Mouse (Mus musculus) neural tube, embryonic 11.5 days (tissue): ENCODE data around the gene Tmco5. TPM values are rescaled to one million over a fixed set of nuclear protein-coding genes. Genes with fewer than 3 reads are reported as not detected.

Experiments used
- ATAC-seq: fragments of 200-750 bp; cut with Nextera tagmentation; 2 replicates; pipeline ENCODE4 v1.8.0; 2017; ENCODE audit warnings: moderate number of reproducible peaks, mild to moderate bottlenecking, moderate TSS enrichment, moderate library complexity; ENCODE audit not compliant: insufficient read depth, low FRiP score, low TSS enrichment
- DNase-seq: peaks from one replicate; pipeline ENCODE4 v3.0.0-alpha.2; 2015; ENCODE audit warnings: low spot score
- H3K27ac ChIP-seq: fragments of 300-500 bp; sonication (generic); 2 replicates; pipeline ENCODE4 v1.5.1; 2014; ENCODE audit warnings: low read depth, mild to moderate bottlenecking, low read length
- H3K27me3 ChIP-seq: fragments of 300-500 bp; sonication (generic); 2 replicates; pipeline ENCODE4 v1.6.1; 2014; ENCODE audit warnings: mild to moderate bottlenecking, low read length, mixed read lengths; ENCODE audit not compliant: control insufficient read depth, insufficient read depth
- H3K36me3 ChIP-seq: fragments of 300-500 bp; sonication (generic); 2 replicates; pipeline ENCODE4 v1.6.1; 2014; ENCODE audit warnings: mild to moderate bottlenecking, low read length, moderate library complexity, mixed read lengths; ENCODE audit not compliant: control insufficient read depth, insufficient read depth
- H3K4me1 ChIP-seq: fragments of 300-500 bp; sonication (generic); 2 replicates; pipeline ENCODE4 v1.6.1; 2014; ENCODE audit warnings: low read length, mixed read lengths; ENCODE audit not compliant: control insufficient read depth, insufficient read depth
- H3K4me2 ChIP-seq: fragments of 300-500 bp; sonication (generic); 2 replicates; pipeline ENCODE4 v1.6.1; 2014; ENCODE audit warnings: low read depth, mild to moderate bottlenecking, moderate library complexity
- H3K4me3 ChIP-seq: fragments of 300-500 bp; sonication (generic); 2 replicates; pipeline ENCODE4 v1.5.1; 2014; ENCODE audit warnings: low read depth, low read length
- H3K9ac ChIP-seq: fragments of 300-500 bp; sonication (generic); 2 replicates; pipeline ENCODE4 v1.6.1; 2014; ENCODE audit warnings: mild to moderate bottlenecking, low read length
- H3K9me3 ChIP-seq: fragments of 300-500 bp; sonication (generic); 2 replicates; pipeline ENCODE4 v1.6.1; 2016; ENCODE audit warnings: low read length; ENCODE audit not compliant: control insufficient read depth
- WGBS: fragments of 180-500 bp; shearing (Covaris S2); extraction: QIAGEN DNeasy Blood & Tissue Kit; methylation state at CpG from one replicate; pipeline ENCODE4 v1.1.7; 2014; 5-methylcytosine and 5-hydroxymethylcytosine counted together
- polyA plus RNA-seq: library from polyadenylated mRNA; unstranded; fragments of >200 nt; fragmentation: Nextera tagmentation; extraction: Ambion mirVana; gene quantifications from 2 replicates; pipeline ENCODE4 v1.2.1, GENCODE M21; 2014

Gene Tmco5
- polyA plus RNA-seq, 1 experiment from 2014 or later = not detected

GRCm38 (mm10) chr2:116934776-116935175, 56.3 kb downstream of the Tmco5 start:
- Histone ChIP-seq H3K9me3 (no peaks in the 10 kb centered on the region), H3K4me3 (no peak overlapping the region), H3K27me3 (no peaks in the 10 kb centered on the region), H3K27ac (no peak overlapping the region), H3K36me3 (no peaks in the 10 kb centered on the region), H3K9ac (no peak overlapping the region), H3K4me2 (no peak overlapping the region), H3K4me1 (no peaks in the 10 kb centered on the region)
- DNase-seq (no peak), ATAC-seq (no peak)

DNA sequence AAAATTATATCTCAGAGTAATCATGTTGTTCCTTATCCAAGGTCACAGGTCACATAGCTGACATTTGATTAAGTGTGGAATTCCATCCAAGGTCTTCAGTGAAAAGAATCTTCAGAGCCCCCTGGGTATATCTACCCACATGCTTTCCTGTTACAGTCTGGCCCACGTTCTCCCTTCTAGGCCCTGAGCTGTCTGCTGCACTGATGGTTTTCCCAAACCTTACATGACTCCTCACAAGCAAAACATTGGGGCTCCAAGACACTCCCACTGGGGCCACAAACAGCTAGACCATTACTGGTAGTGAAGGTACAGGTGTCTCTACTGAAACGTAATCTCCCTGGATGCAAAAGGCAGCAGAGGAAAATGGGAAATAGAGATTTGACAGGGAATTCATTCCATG, 57.9 kb downstream of the Tmco5 start:
- no peak overlapping the region for H3K9ac ChIP-seq
- DNase-seq (no peak), ATAC-seq (no peak)
- no peaks in the 10 kb centered on the region for H3K9me3 ChIP-seq
- no peaks in the 10 kb centered on the region for H3K4me1 ChIP-seq
- H3K36me3 ChIP-seq = no peaks in the 10 kb centered on the region
- H3K27me3 ChIP-seq = no peaks in the 10 kb centered on the region
- H3K27ac ChIP-seq = no peak overlapping the region
- WGBS = 57% methylated on average over 2 of the region's 2 CpGs
- no peak overlapping the region for H3K4me3 ChIP-seq
- no peak overlapping the region for H3K4me2 ChIP-seq

DNA sequence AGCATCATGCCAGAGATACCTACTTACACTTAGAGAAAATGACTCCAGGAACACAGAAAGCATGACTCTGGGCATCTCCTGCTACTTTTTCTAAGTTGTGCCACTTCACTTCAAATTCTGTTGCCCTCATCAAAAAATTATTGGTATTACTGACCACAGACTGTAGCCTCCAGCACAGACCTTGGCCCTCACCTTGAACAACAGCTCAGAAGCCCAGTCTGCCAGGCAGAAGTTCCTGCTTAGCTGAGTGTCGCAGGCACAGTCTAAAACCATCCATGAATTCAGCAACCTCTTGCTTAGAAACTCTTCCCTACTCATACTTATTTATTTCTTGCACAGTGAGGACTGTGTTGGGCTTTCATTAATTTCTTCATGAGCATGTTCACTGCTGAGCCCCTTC, 58.7 kb downstream of the Tmco5 start:
- no peak for DNase-seq
- Histone ChIP-seq H3K27ac (no peak overlapping the region), H3K9me3 (no peaks in the 10 kb centered on the region), H3K27me3 (no peaks in the 10 kb centered on the region), H3K9ac (no peak overlapping the region), H3K4me2 (no peak overlapping the region), H3K4me3 (no peak overlapping the region), H3K4me1 (no peaks in the 10 kb centered on the region), H3K36me3 (no peaks in the 10 kb centered on the region)
- WGBS = 92% methylated on average over 1 of the region's 1 CpGs
- no peak for ATAC-seq

GRCm38 (mm10) chr2:116941816-116942215, 63.3 kb downstream of the Tmco5 start:
- Histone ChIP-seq H3K27me3 (no peaks in the 10 kb centered on the region), H3K9me3 (no peaks in the 10 kb centered on the region), H3K27ac (no peak overlapping the region), H3K36me3 (no peaks in the 10 kb centered on the region), H3K4me2 (no peak overlapping the region), H3K9ac (no peak overlapping the region), H3K4me1 (no peaks in the 10 kb centered on the region), H3K4me3 (no peak overlapping the region)
- DNase-seq = no peak
- no peak for ATAC-seq
- 87% methylated on average over 3 of the region's 3 CpGs for WGBS

Other genes with a start within 250 kb of the Tmco5 start
- 23.4 and 23.5 TPM in 2 replicates for gene Spred1, start 242.7 kb downstream of the Tmco5 start, polyA plus RNA-seq